Mouse (Mus musculus) layer of hippocampus, adult 18-20 months (tissue): ENCODE data around the gene Pagr1b. TPM values are rescaled to one million over a fixed set of nuclear protein-coding genes. Genes with fewer than 3 reads are reported as not detected.
A peak's percentile ranks its signal among the peaks of the same experiment; 100 is the strongest.

Source experiments
- DNase-seq, 2 experiments: peaks; one replicate each; pipeline ENCODE4 v3.0.0; 2022; ENCODE audit warnings: low spot score in 2 of 2
- total RNA-seq, 2 experiments: library from RNA; stranded (reverse); gene quantifications; 2 replicates each; pipeline ENCODE4 v1.2.3; 2021

Pagr1b gene
- total RNA-seq, 2 experiments from 2014 or later, result not detected

GRCm38 (mm10) chr7:127020031-127020430 is 3.7 kb upstream of the Pagr1b start:
- DNase-seq, result peak in 1 of 2 experiments; percentile 22

- peak in 1 of 2 experiments; percentile 15 for DNase-seq
Observed at GRCm38 (mm10) chr7:127019306-127019960, 3.1 kb upstream of the Pagr1b start.

GRCm38 (mm10) chr7:127018416-127019305 is 2.4 kb upstream of the Pagr1b start:
- DNase-seq, result no peak

GRCm38 (mm10) chr7:127017950-127018345 is 1.7 kb upstream of the Pagr1b start:
- peak in 1 of 2 experiments; percentile 13 for DNase-seq

- DNase-seq, result peak; percentile 96 to 99
Observed at GRCm38 (mm10) chr7:127016971-127017949, 976 bp upstream of the Pagr1b start, which contains the start of gene Pagr1a. TSS of gene Pagr1a (minus strand) at chr7:127017352.

GRCm38 (mm10) chr7:127016486-127016938 is 228 bp upstream of the Pagr1b start:
- no peak for DNase-seq

- DNase-seq, result peak in 1 of 2 experiments; percentile 15
Observed at GRCm38 (mm10) chr7:127016081-127016480, 203 bp downstream of the Pagr1b start.

GRCm38 (mm10) chr7:127014993-127015392 is 1.3 kb downstream of the Pagr1b start:
- DNase-seq, result no peak

- DNase-seq, result peak in 1 of 2 experiments; percentile 35
Observed at GRCm38 (mm10) chr7:127014320-127014719, 2.0 kb downstream of the Pagr1b start, which contains the start of gene Mvp. TSS of gene Mvp (minus strand) at chr7:127014621.

- DNase-seq, result no peak
Observed at GRCm38 (mm10) chr7:127013385-127013784, 2.9 kb downstream of the Pagr1b start.

GRCm38 (mm10) chr7:127012845-127013244 is 3.4 kb downstream of the Pagr1b start:
- DNase-seq, result no peak

- no peak for DNase-seq
Observed at GRCm38 (mm10) chr7:127012374-127012773, 3.9 kb downstream of the Pagr1b start.

GRCm38 (mm10) chr7:127011717-127012116 is 4.6 kb downstream of the Pagr1b start:
- DNase-seq, result no peak

- DNase-seq, result no peak
Observed at GRCm38 (mm10) chr7:127011051-127011450, 5.2 kb downstream of the Pagr1b start.

GRCm38 (mm10) chr7:127009307-127010085 is 6.8 kb downstream of the Pagr1b start:
- DNase-seq, result peak in 1 of 2 experiments; percentile 23

GRCm38 (mm10) chr7:127008239-127009019 is 7.9 kb downstream of the Pagr1b start:
- peak; percentile 89 to 93 for DNase-seq

GRCm38 (mm10) chr7:127007313-127008024 is 8.8 kb downstream of the Pagr1b start:
- DNase-seq, result no peak

- no peak for DNase-seq
Observed at GRCm38 (mm10) chr7:127004122-127004875, 12.0 kb downstream of the Pagr1b start.
